Mouse (Mus musculus): ENCODE results near the gene Il15ra. TPM values are rescaled to one million over a fixed set of nuclear protein-coding genes. Genes with fewer than 3 reads are reported as not detected.
A peak's percentile ranks its signal among the peaks of the same experiment; 100 is the strongest.

The Il15ra gene
- polyA plus RNA-seq, 1 experiment from 2014 or later, result 0.13 TPM

GRCm38 (mm10) chr2:11762541-11762940 lies 57.5 kb downstream of the Il15ra start:
- no peak overlapping the region for H3K4me3 ChIP-seq (ENCODE audit: low read depth, low read length)
- H3K4me2 ChIP-seq (ENCODE audit: low read depth, low read length, severe bottlenecking), result no peak overlapping the region
- ATAC-seq (replicated peaks; ENCODE audit: low FRiP score), result no peak
- H3K27ac ChIP-seq (ENCODE audit: low read depth, low read length), result no peak overlapping the region
- peaks cover 25% of the 10 kb centered on the region; the same call in 1 of the 2 replicates for H3K36me3 ChIP-seq (ENCODE audit: control insufficient read depth, insufficient read depth, low read length)
- no peak overlapping the region for H3K9ac ChIP-seq (ENCODE audit: low read length)
- no peaks in the 10 kb centered on the region for H3K9me3 ChIP-seq (ENCODE audit: control insufficient read depth, low read length)
- 93% methylated on average over 4 of the region's 4 CpGs for WGBS
- DNase-seq (ENCODE audit: low spot score), result no peak
- H3K4me1 ChIP-seq (replicated peaks; ENCODE audit: control insufficient read depth, insufficient read depth, low read length), result no peaks in the 10 kb centered on the region
- no peaks in the 10 kb centered on the region for H3K27me3 ChIP-seq (ENCODE audit: control insufficient read depth, insufficient read depth, low read length)

GRCm38 (mm10) chr2:11765694-11766093 lies 60.6 kb downstream of the Il15ra start:
- H3K9ac ChIP-seq (ENCODE audit: low read length), result no peak overlapping the region
- no peak overlapping the region for H3K4me2 ChIP-seq (ENCODE audit: low read depth, low read length, severe bottlenecking)
- no peaks in the 10 kb centered on the region for H3K4me1 ChIP-seq (replicated peaks; ENCODE audit: control insufficient read depth, insufficient read depth, low read length)
- 94% methylated on average over 4 of the region's 4 CpGs for WGBS
- no peaks in the 10 kb centered on the region for H3K27me3 ChIP-seq (ENCODE audit: control insufficient read depth, insufficient read depth, low read length)
- H3K4me3 ChIP-seq (ENCODE audit: low read depth, low read length), result no peak overlapping the region
- peaks cover 17% of the 10 kb centered on the region; the same call in 1 of the 2 replicates for H3K36me3 ChIP-seq (ENCODE audit: control insufficient read depth, insufficient read depth, low read length)
- ATAC-seq (replicated peaks; ENCODE audit: low FRiP score), result no peak
- H3K9me3 ChIP-seq (ENCODE audit: control insufficient read depth, low read length), result no peaks in the 10 kb centered on the region
- DNase-seq (ENCODE audit: low spot score), result no peak
- H3K27ac ChIP-seq (ENCODE audit: low read depth, low read length), result no peak overlapping the region

GRCm38 (mm10) chr2:11766485-11767160 lies 61.5 kb downstream of the Il15ra start:
- no peak overlapping the region for H3K4me3 ChIP-seq (ENCODE audit: low read depth, low read length)
- 71% methylated on average over 5 of the region's 5 CpGs for WGBS

GRCm38 (mm10) chr2:11767161-11767545 lies 62.1 kb downstream of the Il15ra start:
- no peak for DNase-seq (ENCODE audit: low spot score)
- no peaks in the 10 kb centered on the region for H3K27me3 ChIP-seq (ENCODE audit: control insufficient read depth, insufficient read depth, low read length)
- no peak overlapping the region for H3K9ac ChIP-seq (ENCODE audit: low read length)
- no peak overlapping the region for H3K4me2 ChIP-seq (ENCODE audit: low read depth, low read length, severe bottlenecking)
- H3K27ac ChIP-seq (ENCODE audit: low read depth, low read length), result no peak overlapping the region
- ATAC-seq (replicated peaks; ENCODE audit: low FRiP score), result no peak
- no peaks in the 10 kb centered on the region for H3K9me3 ChIP-seq (ENCODE audit: control insufficient read depth, low read length)
- 75% methylated on average over 10 of the region's 10 CpGs for WGBS
- no peak overlapping the region for H3K4me3 ChIP-seq (ENCODE audit: low read depth, low read length)
- peaks cover 17% of the 10 kb centered on the region; the same call in 1 of the 2 replicates for H3K36me3 ChIP-seq (ENCODE audit: control insufficient read depth, insufficient read depth, low read length)
- H3K4me1 ChIP-seq (replicated peaks; ENCODE audit: control insufficient read depth, insufficient read depth, low read length), result no peaks in the 10 kb centered on the region

More at GRCm38 (mm10) chr2:11766485-11767160, 61.5 kb downstream of the Il15ra start:
- H3K4me2 ChIP-seq (ENCODE audit: low read depth, low read length, severe bottlenecking), result no peak overlapping the region
- no peaks in the 10 kb centered on the region for H3K27me3 ChIP-seq (ENCODE audit: control insufficient read depth, insufficient read depth, low read length)
- no peaks in the 10 kb centered on the region for H3K4me1 ChIP-seq (replicated peaks; ENCODE audit: control insufficient read depth, insufficient read depth, low read length)
- ATAC-seq (replicated peaks; ENCODE audit: low FRiP score) (no peak), DNase-seq (ENCODE audit: low spot score) (no peak)
- H3K9me3 ChIP-seq (ENCODE audit: control insufficient read depth, low read length), result no peaks in the 10 kb centered on the region
- no peak overlapping the region for H3K9ac ChIP-seq (ENCODE audit: low read length)
- no peak overlapping the region for H3K27ac ChIP-seq (ENCODE audit: low read depth, low read length)
- H3K36me3 ChIP-seq (ENCODE audit: control insufficient read depth, insufficient read depth, low read length), result peaks cover 17% of the 10 kb centered on the region; the same call in 1 of the 2 replicates

- ATAC-seq (replicated peaks; ENCODE audit: low FRiP score), result no peak
- WGBS, result 95% methylated on average over 4 of the region's 4 CpGs
- 0 out of 2 replicates have a peak, but pooled peaks cover 2% of the 10 kb centered on the region for H3K4me1 ChIP-seq (replicated peaks; ENCODE audit: control insufficient read depth, insufficient read depth, low read length)
- no peak overlapping the region for H3K4me2 ChIP-seq (ENCODE audit: low read depth, low read length, severe bottlenecking)
- H3K9ac ChIP-seq (ENCODE audit: low read length), result no peak overlapping the region
- no peak overlapping the region for H3K4me3 ChIP-seq (ENCODE audit: low read depth, low read length)
- no peak for DNase-seq (ENCODE audit: low spot score)
- no peaks in the 10 kb centered on the region for H3K27me3 ChIP-seq (ENCODE audit: control insufficient read depth, insufficient read depth, low read length)
- peaks cover 4% of the 10 kb centered on the region; the same call in 1 of the 2 replicates for H3K36me3 ChIP-seq (ENCODE audit: control insufficient read depth, insufficient read depth, low read length)
- H3K27ac ChIP-seq (ENCODE audit: low read depth, low read length), result no peak overlapping the region
- no peaks in the 10 kb centered on the region for H3K9me3 ChIP-seq (ENCODE audit: control insufficient read depth, low read length)
Measured at GRCm38 (mm10) chr2:11771701-11772100, 66.6 kb downstream of the Il15ra start.

- no peaks in the 10 kb centered on the region for H3K9me3 ChIP-seq (ENCODE audit: control insufficient read depth, low read length)
- ATAC-seq (replicated peaks; ENCODE audit: low FRiP score) (no peak), DNase-seq (ENCODE audit: low spot score) (no peak)
- 89% methylated on average over 4 of the region's 4 CpGs for WGBS
- no peak overlapping the region for H3K9ac ChIP-seq (ENCODE audit: low read length)
- 0 out of 2 replicates have a peak, but pooled peaks cover 2% of the 10 kb centered on the region for H3K4me1 ChIP-seq (replicated peaks; ENCODE audit: control insufficient read depth, insufficient read depth, low read length)
- no peak overlapping the region for H3K4me3 ChIP-seq (ENCODE audit: low read depth, low read length)
- no peak overlapping the region for H3K27ac ChIP-seq (ENCODE audit: low read depth, low read length)
- H3K27me3 ChIP-seq (ENCODE audit: control insufficient read depth, insufficient read depth, low read length), result no peaks in the 10 kb centered on the region
- no peak overlapping the region for H3K4me2 ChIP-seq (ENCODE audit: low read depth, low read length, severe bottlenecking)
- peaks cover under 1% of the 10 kb centered on the region; the same call in 1 of the 2 replicates for H3K36me3 ChIP-seq (ENCODE audit: control insufficient read depth, insufficient read depth, low read length)
Measured at GRCm38 (mm10) chr2:11772401-11772800, 67.3 kb downstream of the Il15ra start.

GRCm38 (mm10) chr2:11774426-11774825 lies 69.3 kb downstream of the Il15ra start:
- 89% methylated on average over 10 of the region's 10 CpGs for WGBS
- no peaks in the 10 kb centered on the region for H3K36me3 ChIP-seq (ENCODE audit: control insufficient read depth, insufficient read depth, low read length)
- no peak overlapping the region for H3K9ac ChIP-seq (ENCODE audit: low read length)
- H3K27me3 ChIP-seq (ENCODE audit: control insufficient read depth, insufficient read depth, low read length), result no peaks in the 10 kb centered on the region
- H3K4me3 ChIP-seq (ENCODE audit: low read depth, low read length), result no peak overlapping the region
- ATAC-seq (replicated peaks; ENCODE audit: low FRiP score) (no peak), DNase-seq (ENCODE audit: low spot score) (no peak)
- no peak overlapping the region for H3K27ac ChIP-seq (ENCODE audit: low read depth, low read length)
- peaks cover 2% of the 10 kb centered on the region; the same call in 1 of the 2 replicates for H3K4me1 ChIP-seq (replicated peaks; ENCODE audit: control insufficient read depth, insufficient read depth, low read length)
- H3K4me2 ChIP-seq (ENCODE audit: low read depth, low read length, severe bottlenecking), result no peak overlapping the region
- H3K9me3 ChIP-seq (ENCODE audit: control insufficient read depth, low read length), result no peaks in the 10 kb centered on the region

GRCm38 (mm10) chr2:11775121-11775520 lies 70.0 kb downstream of the Il15ra start:
- ATAC-seq (replicated peaks; ENCODE audit: low FRiP score) (no peak), DNase-seq (ENCODE audit: low spot score) (no peak)
- Histone ChIP-seq H3K27ac (ENCODE audit: low read depth, low read length) (no peak overlapping the region), H3K4me2 (ENCODE audit: low read depth, low read length, severe bottlenecking) (no peak overlapping the region), H3K4me1 (replicated peaks; ENCODE audit: control insufficient read depth, insufficient read depth, low read length) (peaks cover 2% of the 10 kb centered on the region; the same call in 1 of the 2 replicates), H3K27me3 (ENCODE audit: control insufficient read depth, insufficient read depth, low read length) (no peaks in the 10 kb centered on the region), H3K36me3 (ENCODE audit: control insufficient read depth, insufficient read depth, low read length) (no peaks in the 10 kb centered on the region), H3K9ac (ENCODE audit: low read length) (no peak overlapping the region), H3K4me3 (ENCODE audit: low read depth, low read length) (no peak overlapping the region), H3K9me3 (ENCODE audit: control insufficient read depth, low read length) (no peaks in the 10 kb centered on the region)
- WGBS, result 87% methylated on average over 5 of the region's 5 CpGs

GRCm38 (mm10) chr2:11776415-11776814 lies 71.3 kb downstream of the Il15ra start:
- no peak for ATAC-seq (replicated peaks; ENCODE audit: low FRiP score)
- H3K9ac ChIP-seq (ENCODE audit: low read length), result peak overlapping the region; percentile 76
- peaks cover 2% of the 10 kb centered on the region; the same call in 1 of the 2 replicates for H3K4me1 ChIP-seq (replicated peaks; ENCODE audit: control insufficient read depth, insufficient read depth, low read length)
- no peaks in the 10 kb centered on the region for H3K9me3 ChIP-seq (ENCODE audit: control insufficient read depth, low read length)
- no peak for DNase-seq (ENCODE audit: low spot score)
- H3K27ac ChIP-seq (ENCODE audit: low read depth, low read length), result no peak overlapping the region
- no peaks in the 10 kb centered on the region for H3K27me3 ChIP-seq (ENCODE audit: control insufficient read depth, insufficient read depth, low read length)
- peak overlapping the region; percentile 83 for H3K4me2 ChIP-seq (ENCODE audit: low read depth, low read length, severe bottlenecking)
- H3K36me3 ChIP-seq (ENCODE audit: control insufficient read depth, insufficient read depth, low read length), result 0 out of 2 replicates have a peak, but pooled peaks cover 2% of the 10 kb centered on the region
- WGBS, result 55% methylated on average over 8 of the region's 8 CpGs
- peak overlapping the region; percentile 81 for H3K4me3 ChIP-seq (ENCODE audit: low read depth, low read length)
